Mouse (Mus musculus) cerebellum, postnatal 14 days (tissue): ENCODE results near the gene Aatf.
A peak's percentile ranks its signal among the peaks of the same experiment; 100 is the strongest.

ENCODE experiments used
- DNase-seq, 2 experiments: peaks; one replicate each; pipeline ENCODE4 v3.0.0; 2021; ENCODE audit warnings: mixed read lengths in 2 of 2

Gene Aatf

GRCm38 (mm10) chr11:84513171-84514116, at the start of gene Aatf:
TSS of gene Aatf (minus strand) at chr11:84513522.
- DNase-seq, result peak; percentile 98 to 99

- peak; percentile 58 to 60 for DNase-seq
These were observed 49.5 kb upstream of the Aatf start for GRCm38 (mm10) chr11:84562758-84563347.

GRCm38 (mm10) chr11:84561546-84561945, 48.2 kb upstream of the Aatf start:
- DNase-seq, result no peak

GRCm38 (mm10) chr11:84553821-84554450, 40.6 kb upstream of the Aatf start:
- DNase-seq, result peak; percentile 76 to 85

GRCm38 (mm10) chr11:84551296-84551695, 38.0 kb upstream of the Aatf start:
- no peak for DNase-seq

- DNase-seq, result no peak
These were observed 36.0 kb upstream of the Aatf start for GRCm38 (mm10) chr11:84549258-84549791.

- DNase-seq, result no peak
These were observed 35.0 kb upstream of the Aatf start for GRCm38 (mm10) chr11:84548293-84548692.

- DNase-seq, result no peak
These were observed 26.7 kb upstream of the Aatf start for GRCm38 (mm10) chr11:84539981-84540380.

- DNase-seq, result peak; percentile 51 to 63
These were observed 16.7 kb upstream of the Aatf start for GRCm38 (mm10) chr11:84529797-84530703.

GRCm38 (mm10) chr11:84529143-84529755, 15.9 kb upstream of the Aatf start:
- peak; percentile 60 to 65 for DNase-seq

- DNase-seq, result peak in 1 of 2 experiments; percentile 29
These were observed 13.9 kb upstream of the Aatf start for GRCm38 (mm10) chr11:84526976-84527860.

- peak in 1 of 2 experiments; percentile 21 for DNase-seq
These were observed 13.1 kb upstream of the Aatf start for GRCm38 (mm10) chr11:84526451-84526850.

- DNase-seq, result peak; percentile 94 to 98
These were observed 12.3 kb upstream of the Aatf start, which contains the start of gene Lhx1 for GRCm38 (mm10) chr11:84525421-84526274. TSS of gene Lhx1 (minus strand) at chr11:84525535.

- DNase-seq, result peak; percentile 78 to 79
These were observed 11.4 kb upstream of the Aatf start for GRCm38 (mm10) chr11:84524511-84525270.

- peak; percentile 57 to 68 for DNase-seq
These were observed 10.7 kb upstream of the Aatf start for GRCm38 (mm10) chr11:84523841-84524510.

GRCm38 (mm10) chr11:84523321-84523831, 10.1 kb upstream of the Aatf start:
- peak; percentile 76 to 77 for DNase-seq

GRCm38 (mm10) chr11:84522577-84523320, 9.4 kb upstream of the Aatf start:
- DNase-seq, result peak; percentile 92
